Mouse (Mus musculus) neural tube, embryonic 15.5 days (tissue): ENCODE measurements around the gene Psrc1. TPM values are rescaled to one million over a fixed set of nuclear protein-coding genes. Genes with fewer than 3 reads are reported as not detected.

Experiments used
- ATAC-seq: fragments of 200-750 bp; cut with Nextera tagmentation; 2 replicates; pipeline ENCODE4 v1.8.0; 2017; ENCODE audit warnings: mild to moderate bottlenecking, moderate TSS enrichment, moderate library complexity; ENCODE audit not compliant: low FRiP score
- H3K27ac ChIP-seq: fragments of 300-500 bp; sonication (generic); replicated peaks from 2 replicates; pipeline ENCODE4 v1.5.1; 2015; ENCODE audit warnings: mild to moderate bottlenecking, inconsistent platforms
- H3K27me3 ChIP-seq: fragments of 300-500 bp; sonication (generic); replicated peaks from 2 replicates; pipeline ENCODE4 v1.6.1; 2015; ENCODE audit warnings: inconsistent platforms
- H3K36me3 ChIP-seq: fragments of 300-500 bp; sonication (generic); 2 replicates; pipeline ENCODE4 v1.6.1; 2015; ENCODE audit warnings: inconsistent platforms
- H3K4me1 ChIP-seq: fragments of 300-500 bp; sonication (generic); 2 replicates; pipeline ENCODE4 v1.6.1; 2015; ENCODE audit warnings: inconsistent platforms
- H3K4me2 ChIP-seq: fragments of 300-500 bp; sonication (generic); 2 replicates; pipeline ENCODE4 v1.6.1; 2015; ENCODE audit warnings: inconsistent platforms, mild to moderate bottlenecking, moderate library complexity
- H3K4me3 ChIP-seq: fragments of 300-500 bp; sonication (generic); replicated peaks from 2 replicates; pipeline ENCODE4 v1.5.1; 2015; ENCODE audit warnings: mild to moderate bottlenecking, inconsistent platforms
- H3K9ac ChIP-seq: fragments of 300-500 bp; sonication (generic); replicated peaks from 2 replicates; pipeline ENCODE4 v1.6.1; 2015; ENCODE audit warnings: mild to moderate bottlenecking, inconsistent platforms
- H3K9me3 ChIP-seq: fragments of 300-500 bp; sonication (generic); replicated peaks from 2 replicates; pipeline ENCODE4 v1.6.1; 2016; ENCODE audit warnings: inconsistent platforms
- WGBS: fragments of 180-500 bp; shearing (Covaris S2); methylation state at CpG from one replicate; pipeline ENCODE4 v1.1.7; 2015; ENCODE audit warnings: mixed read lengths; 5-methylcytosine and 5-hydroxymethylcytosine counted together
- polyA plus RNA-seq: library from polyadenylated mRNA; unstranded; fragments of >200 nt; fragmentation: Nextera tagmentation; extraction: Ambion mirVana; gene quantifications from 2 replicates; pipeline ENCODE4 v1.2.1, GENCODE M21; 2015

Psrc1 gene
- polyA plus RNA-seq, 1 experiment from 2014 or later = 5.5 TPM

- no peak for ATAC-seq
- H3K27ac ChIP-seq = no peak overlapping the region
- peaks cover 8% of the 10 kb centered on the region for H3K4me1 ChIP-seq
- no peak overlapping the region for H3K9ac ChIP-seq
- no peaks in the 10 kb centered on the region for H3K27me3 ChIP-seq
- no peak overlapping the region for H3K4me2 ChIP-seq
- H3K9me3 ChIP-seq = no peaks in the 10 kb centered on the region
- 22% methylated on average over 10 of the region's 10 CpGs for WGBS
- no peak overlapping the region for H3K4me3 ChIP-seq
- H3K36me3 ChIP-seq = peaks cover 59% of the 10 kb centered on the region
Measured at GRCm38 (mm10) chr3:108392299-108392698, 8.7 kb downstream of the Psrc1 start.

GRCm38 (mm10) chr3:108392793-108393192 is 9.2 kb downstream of the Psrc1 start:
- WGBS = 49% methylated on average over 15 of the region's 15 CpGs
- Histone ChIP-seq H3K27ac (no peak overlapping the region), H3K36me3 (peaks cover 64% of the 10 kb centered on the region), H3K4me1 (peaks cover 8% of the 10 kb centered on the region), H3K9ac (no peak overlapping the region), H3K4me2 (no peak overlapping the region), H3K9me3 (no peaks in the 10 kb centered on the region), H3K4me3 (no peak overlapping the region), H3K27me3 (no peaks in the 10 kb centered on the region)
- no peak for ATAC-seq

- Histone ChIP-seq H3K4me2 (no peak overlapping the region), H3K9me3 (no peaks in the 10 kb centered on the region), H3K9ac (no peak overlapping the region), H3K4me3 (no peak overlapping the region), H3K27ac (no peak overlapping the region), H3K4me1 (peaks cover 11% of the 10 kb centered on the region), H3K27me3 (no peaks in the 10 kb centered on the region), H3K36me3 (peaks cover 87% of the 10 kb centered on the region)
- ATAC-seq = no peak
- WGBS = 93% methylated on average over 9 of the region's 9 CpGs
Measured at GRCm38 (mm10) chr3:108398281-108398680, 14.6 kb downstream of the Psrc1 start.

- 92% methylated on average over 5 of the region's 5 CpGs for WGBS
- ATAC-seq = no peak
- Histone ChIP-seq H3K9me3 (no peaks in the 10 kb centered on the region), H3K4me1 (peaks cover 15% of the 10 kb centered on the region), H3K9ac (no peak overlapping the region), H3K36me3 (peaks cover 84% of the 10 kb centered on the region), H3K27me3 (no peaks in the 10 kb centered on the region), H3K27ac (no peak overlapping the region), H3K4me2 (no peak overlapping the region), H3K4me3 (no peak overlapping the region)
Measured at GRCm38 (mm10) chr3:108400442-108400841, 16.8 kb downstream of the Psrc1 start.

- peaks cover 30% of the 10 kb centered on the region for H3K4me1 ChIP-seq
- no peaks in the 10 kb centered on the region for H3K9me3 ChIP-seq
- 39% methylated on average over 22 of the region's 22 CpGs for WGBS
- no peaks in the 10 kb centered on the region for H3K27me3 ChIP-seq
- peak overlapping the region; percentile 46 for H3K27ac ChIP-seq
- no peak overlapping the region for H3K9ac ChIP-seq
- no peak overlapping the region for H3K4me3 ChIP-seq
- no peak overlapping the region for H3K4me2 ChIP-seq
- H3K36me3 ChIP-seq = peaks cover 81% of the 10 kb centered on the region
- ATAC-seq = peak; percentile 86
Measured at GRCm38 (mm10) chr3:108401692-108402527, 18.3 kb downstream of the Psrc1 start.

GRCm38 (mm10) chr3:108402528-108402920 is 18.9 kb downstream of the Psrc1 start:
- Histone ChIP-seq H3K4me1 (peaks cover 31% of the 10 kb centered on the region), H3K27ac (peak overlapping the region; percentile 46), H3K27me3 (no peaks in the 10 kb centered on the region), H3K9me3 (no peaks in the 10 kb centered on the region), H3K36me3 (peaks cover 79% of the 10 kb centered on the region), H3K4me2 (no peak overlapping the region), H3K9ac (no peak overlapping the region), H3K4me3 (no peak overlapping the region)
- peak; percentile 15; the same call in 1 of the 2 replicates for ATAC-seq
- WGBS = 68% methylated on average over 15 of the region's 15 CpGs

GRCm38 (mm10) chr3:108405536-108406305 is 22.1 kb downstream of the Psrc1 start:
- H3K4me1 ChIP-seq = peaks cover 58% of the 10 kb centered on the region
- no peak for ATAC-seq
- WGBS = 35% methylated on average over 14 of the region's 14 CpGs
- H3K27ac ChIP-seq = peak overlapping the region; percentile 23; the same call in 1 of the 2 replicates
- H3K9ac ChIP-seq = no peak overlapping the region
- no peaks in the 10 kb centered on the region for H3K9me3 ChIP-seq
- no peak overlapping the region for H3K4me3 ChIP-seq
- H3K27me3 ChIP-seq = no peaks in the 10 kb centered on the region
- H3K36me3 ChIP-seq = peaks cover 50% of the 10 kb centered on the region
- H3K4me2 ChIP-seq = no peak overlapping the region

- Histone ChIP-seq H3K9me3 (no peaks in the 10 kb centered on the region), H3K4me3 (no peak overlapping the region), H3K4me2 (no peak overlapping the region), H3K27ac (peak overlapping the region; percentile 23; the same call in 1 of the 2 replicates), H3K36me3 (peaks cover 43% of the 10 kb centered on the region), H3K4me1 (peaks cover 65% of the 10 kb centered on the region), H3K27me3 (no peaks in the 10 kb centered on the region), H3K9ac (no peak overlapping the region)
- WGBS = 63% methylated on average over 24 of the region's 24 CpGs
- no peak for ATAC-seq
Measured at GRCm38 (mm10) chr3:108406306-108406885, 22.8 kb downstream of the Psrc1 start.

- H3K27ac ChIP-seq = no peak overlapping the region
- H3K4me2 ChIP-seq = peak overlapping the region; percentile 76
- H3K36me3 ChIP-seq = peaks cover 48% of the 10 kb centered on the region
- H3K4me1 ChIP-seq = peaks cover 76% of the 10 kb centered on the region
- no peak for ATAC-seq
- no peaks in the 10 kb centered on the region for H3K9me3 ChIP-seq
- 84% methylated on average over 8 of the region's 8 CpGs for WGBS
- H3K9ac ChIP-seq = no peak overlapping the region
- no peak overlapping the region for H3K4me3 ChIP-seq
- no peaks in the 10 kb centered on the region for H3K27me3 ChIP-seq
Measured at GRCm38 (mm10) chr3:108408517-108409008, 24.9 kb downstream of the Psrc1 start.

GRCm38 (mm10) chr3:108409656-108410358 is 26.2 kb downstream of the Psrc1 start:
- H3K9me3 ChIP-seq = no peaks in the 10 kb centered on the region
- peak overlapping the region; percentile 76 for H3K4me2 ChIP-seq
- peak overlapping the region; percentile 63 for H3K9ac ChIP-seq
- H3K4me1 ChIP-seq = peaks cover 88% of the 10 kb centered on the region
- peak overlapping the region; percentile 37 for H3K4me3 ChIP-seq
- H3K27me3 ChIP-seq = no peaks in the 10 kb centered on the region
- ATAC-seq = peak; percentile 1; the same call in 1 of the 2 replicates
- H3K27ac ChIP-seq = peak overlapping the region; percentile 85
- 14% methylated on average over 8 of the region's 8 CpGs for WGBS
- peaks cover 45% of the 10 kb centered on the region for H3K36me3 ChIP-seq

- Histone ChIP-seq H3K9me3 (no peaks in the 10 kb centered on the region), H3K36me3 (peaks cover 41% of the 10 kb centered on the region), H3K4me3 (peak overlapping the region; percentile 37), H3K27ac (peak overlapping the region; percentile 85), H3K4me1 (peaks cover 90% of the 10 kb centered on the region), H3K4me2 (peak overlapping the region; percentile 76), H3K27me3 (no peaks in the 10 kb centered on the region), H3K9ac (peak overlapping the region; percentile 63)
- WGBS = 6% methylated on average over 5 of the region's 5 CpGs
- peak; percentile 25; the same call in 1 of the 2 replicates for ATAC-seq
Measured at GRCm38 (mm10) chr3:108410359-108410714, 26.7 kb downstream of the Psrc1 start.
